29 mouse cellular contexts compared by ENCODE assay signal in the genomic region with DNA sequence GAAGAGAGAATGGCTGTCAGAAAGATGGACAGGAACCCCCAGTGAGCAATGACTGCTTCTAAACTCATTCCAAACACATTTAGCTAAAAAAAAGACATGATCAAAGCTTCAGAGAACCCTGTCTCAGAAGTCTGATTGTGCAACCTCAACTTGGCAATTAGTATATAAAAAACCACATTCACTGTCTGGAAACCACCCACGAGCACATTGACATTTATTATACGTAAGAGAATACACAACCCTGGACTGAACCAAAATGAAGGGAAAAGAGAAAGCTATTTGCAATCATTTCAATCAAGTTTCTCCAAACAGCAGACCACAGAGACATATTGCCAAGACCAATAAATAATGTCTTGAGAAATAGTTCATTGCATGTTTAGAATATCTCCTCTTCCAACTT.
DNase-seq lines count a peak whose midpoint lies in the region; ATAC-seq and TF ChIP-seq lines count a peak whose summit lies in the region.
"Had no signal": no experiment of that assay in that cellular context is flagged by ENCODE, and none has a peak within 500 bp of the region (broad histone marks: within the 10 kb centered on the region; RNA-seq: fewer than 3 reads in every experiment).

No protein-coding gene starts in this region.

- no peaks in the 10 kb centered on the region for H3K4me1 ChIP-seq in lung, embryonic 14.5 days (ENCODE audit: insufficient read depth)
- H3K4me1 ChIP-seq: hindbrain, embryonic 10.5 days; hindbrain, embryonic 15.5 days; limb, embryonic 13.5 days; liver, embryonic 13.5 days; midbrain, embryonic 13.5 days had no signal

- WGBS in lung, embryonic 14.5 days, result 29% methylated on average over 2 of the region's 2 CpGs

- no peak overlapping the region for H3K9ac ChIP-seq in lung, embryonic 14.5 days
- H3K9ac ChIP-seq: heart, embryonic 13.5 days; hindbrain, embryonic 15.5 days; limb, embryonic 13.5 days; liver, embryonic 13.5 days; midbrain, embryonic 13.5 days had no signal

- H3K27ac ChIP-seq in lung, embryonic 14.5 days (ENCODE audit: low read depth), result no peak overlapping the region
- H3K27ac ChIP-seq: forebrain, embryonic 10.5 days; gastrocnemius, adult 2 months; heart, embryonic 13.5 days; hindbrain, embryonic 10.5 days; hindbrain, embryonic 15.5 days; left cerebral cortex, adult 2 months; limb, embryonic 13.5 days; liver, embryonic 13.5 days; macrophage; midbrain, embryonic 13.5 days had no signal

- no peaks in the 10 kb centered on the region for H3K27me3 ChIP-seq in lung, embryonic 14.5 days (ENCODE audit: insufficient read depth, low read length)
- H3K27me3 ChIP-seq: heart, embryonic 13.5 days; hindbrain, embryonic 15.5 days; limb, embryonic 13.5 days; liver, embryonic 13.5 days; midbrain, embryonic 13.5 days had no signal

- TF ChIP-seq CTCF in lung, embryonic 14.5 days (IDR thresholded peaks at IDR 0.05; ENCODE audit: low read depth), result no peak

- H3K4me2 ChIP-seq in lung, embryonic 14.5 days, result no peak overlapping the region
- H3K4me2 ChIP-seq: heart, embryonic 13.5 days; hindbrain, embryonic 15.5 days; limb, embryonic 13.5 days; liver, embryonic 13.5 days; midbrain, embryonic 13.5 days had no signal

- H3K36me3 ChIP-seq in lung, embryonic 14.5 days (ENCODE audit: insufficient read depth), result no peaks in the 10 kb centered on the region
- H3K36me3 ChIP-seq: forebrain, embryonic 10.5 days; heart, embryonic 13.5 days; hindbrain, embryonic 10.5 days; hindbrain, embryonic 15.5 days; limb, embryonic 13.5 days; liver, embryonic 13.5 days; midbrain, embryonic 13.5 days had no signal

- no peak overlapping the region for H3K4me3 ChIP-seq in lung, embryonic 14.5 days (ENCODE audit: low read depth, low read length)
- H3K4me3 ChIP-seq: forebrain, embryonic 10.5 days; gastrocnemius, adult 2 months; heart, embryonic 13.5 days; hindbrain, embryonic 10.5 days; hindbrain, embryonic 15.5 days; left cerebral cortex, adult 2 months; limb, embryonic 13.5 days; liver, embryonic 13.5 days; midbrain, embryonic 13.5 days had no signal

- intact Hi-C loops in heart, postnatal 25 days (cut with DNase I), result no loop called here

- no peaks in the 10 kb centered on the region for H3K9me3 ChIP-seq in lung, embryonic 14.5 days (ENCODE audit: low read depth, low read length)
- H3K9me3 ChIP-seq: forebrain, embryonic 10.5 days; heart, embryonic 13.5 days; hindbrain, embryonic 10.5 days; hindbrain, embryonic 15.5 days; limb, embryonic 13.5 days; liver, embryonic 13.5 days; midbrain, embryonic 13.5 days had no signal

- DNase-seq in heart, adult 11 months, result peak; percentile 29
- DNase-seq in heart, postnatal 25 days (ENCODE audit: low spot score), result no peak
- peak; percentile 86 for DNase-seq in lung, embryonic 14.5 days
- no peak for DNase-seq in lung, postnatal 14 days
- DNase-seq in retina, postnatal 1 day, result peak; percentile 11
- DNase-seq in retina, embryonic 14.5 days (ENCODE audit: low spot score), result no peak
- DNase-seq in skeletal muscle tissue, adult 2 months (ENCODE audit: low read depth, low spot score), result peak; percentile 4
- no peak for DNase-seq in right cerebral cortex, postnatal 25 days
- DNase-seq: cerebellum, adult 8-10 months; cerebellum, postnatal 25 days; gastrocnemius, adult 2 months; gastrocnemius, postnatal 36 days; heart, postnatal 10 days; kidney, adult 11 months; kidney, postnatal 14 days; liver, embryonic 13.5 days; right cerebral cortex, postnatal 4 days; thymus, adult 2 months; thymus, postnatal 36 days had no signal

- ATAC-seq in lung, embryonic 14.5 days (ENCODE audit: insufficient read depth), result peak; percentile 92
- ATAC-seq: forebrain, embryonic 16.5 days; inflammation-experienced regulatory T-cells, adult 6 months; midbrain, embryonic 13.5 days had no signal

Comparison
In these comparisons a context has a peak if more than half of its experiments do, and no peak if none do; other contexts are left out.
1. DNase-seq: peak in heart, adult 11 months (single experiment), lung, embryonic 14.5 days (single experiment), retina, postnatal 1 day (single experiment) and skeletal muscle tissue, adult 2 months (single experiment); none in heart, postnatal 25 days (single experiment), lung, postnatal 14 days (single experiment), retina, embryonic 14.5 days (single experiment) and right cerebral cortex, postnatal 25 days (single experiment).